Mouse (Mus musculus): ENCODE results near the gene Rsbn1l. TPM values are rescaled to one million over a fixed set of nuclear protein-coding genes. Genes with fewer than 3 reads are reported as not detected.

Gene Rsbn1l
- total RNA-seq, 2 experiments from 2014 or later = 11.3 to 13.3 TPM

Other genes starting within 250 kb of the Rsbn1l start
- 10 to 100 TPM; 62.5 to 66.6 TPM for gene Phtf2, start 74.3 kb downstream of the Rsbn1l start, total RNA-seq (2021)
- gene Tmem60, start 74.2 kb downstream of the Rsbn1l start, total RNA-seq (2021) = 10 to 100 TPM; 23.1 to 25.6 TPM
- 10 to 100 TPM; 28.1 to 28.9 TPM for gene Ptpn12, start 99.5 kb upstream of the Rsbn1l start, total RNA-seq (2021)
- gene Gsap, start 229.9 kb upstream of the Rsbn1l start, total RNA-seq (2021) = 1 to 10 TPM; 3.6 to 4.0 TPM